Mouse (Mus musculus): ENCODE results near the gene Aldh5a1.
"Not testable (repeated sequence)": the region's sequence is repeated elsewhere in the genome, so short reads cannot be mapped to it uniquely, and the experiment has no call there.

The Aldh5a1 gene

GRCm38 (mm10) chr13:24937108-24937838, at the start of gene Aldh5a1:
Aldh5a1 (minus strand) TSS chr13:24937661.
- peak in 1 of 2 experiments; percentile 80 for DNase-seq (ENCODE audit: low spot score in 2 of 2)

DNA sequence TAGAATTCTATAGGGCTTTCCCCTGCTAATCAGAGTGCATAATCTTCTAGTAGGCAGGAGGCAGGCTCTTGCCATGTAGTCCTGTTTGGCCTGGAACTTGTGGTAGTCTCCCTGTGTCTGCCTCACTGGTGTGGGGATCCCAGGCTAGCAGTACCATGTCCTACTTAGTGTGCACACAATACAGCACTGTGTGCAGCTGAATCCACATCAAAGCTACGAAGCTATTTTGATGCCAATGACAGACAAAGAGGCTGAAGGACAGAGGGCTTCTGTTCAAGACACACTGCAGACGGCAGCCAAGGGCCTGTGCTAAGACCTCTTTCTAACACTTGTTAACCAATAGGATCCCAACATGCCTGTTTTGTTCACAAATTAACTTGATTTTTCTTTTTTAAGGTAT, 48.0 kb upstream of the Aldh5a1 start:
- peak; percentile 48 to 56 for DNase-seq (ENCODE audit: low spot score in 2 of 2)

DNA sequence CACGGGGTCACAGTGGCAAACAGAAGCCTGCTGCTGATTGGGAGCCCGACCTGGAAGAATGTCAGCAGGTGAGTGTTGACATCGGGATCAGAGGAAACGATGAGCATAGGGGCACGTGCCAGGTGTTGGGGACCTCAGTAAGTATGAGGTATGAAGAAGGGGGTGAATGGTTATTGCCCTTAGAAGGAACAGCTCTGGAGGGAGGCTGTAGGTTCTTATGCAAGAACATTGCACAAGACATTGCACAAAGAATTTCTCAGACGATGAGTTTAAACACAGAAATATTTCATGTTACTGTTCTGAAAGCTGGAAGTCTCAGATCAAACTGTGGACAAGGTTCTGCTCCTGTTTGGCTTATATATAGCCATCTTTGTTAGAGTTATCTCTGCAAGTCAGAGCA, 43.6 kb upstream of the Aldh5a1 start:
- no peak for DNase-seq (ENCODE audit: low spot score in 2 of 2)

DNA sequence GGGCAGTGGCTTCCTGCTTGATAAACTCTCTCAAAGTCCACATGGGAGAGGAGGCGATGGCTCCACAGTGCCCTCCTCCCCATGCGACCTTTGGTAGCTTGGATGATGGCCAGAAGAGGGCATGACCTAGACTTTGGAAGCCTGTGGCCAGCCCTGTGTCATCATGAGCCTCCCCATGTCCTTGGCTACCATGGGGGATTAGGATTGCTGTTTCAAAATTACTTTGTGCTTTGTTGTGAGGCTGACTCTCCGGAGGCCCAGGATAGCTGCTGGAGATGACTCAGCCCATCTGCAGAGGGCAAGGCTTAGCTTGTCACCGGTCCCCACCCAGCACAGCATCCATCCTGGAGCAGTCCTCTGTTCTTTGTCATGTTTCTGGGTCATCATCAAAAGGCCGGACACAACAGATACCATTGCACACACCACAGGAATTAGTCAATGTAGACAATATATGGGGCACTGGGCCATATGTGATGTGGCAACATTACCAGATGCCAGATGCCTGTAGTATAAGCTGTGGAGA, 40.4 kb upstream of the Aldh5a1 start:
- no peak for DNase-seq (ENCODE audit: low spot score in 2 of 2)

- peak in 1 of 2 experiments; percentile 22 for DNase-seq (ENCODE audit: low spot score in 2 of 2)
These were observed 38.9 kb upstream of the Aldh5a1 start for GRCm38 (mm10) chr13:24976384-24976783.

- DNase-seq (ENCODE audit: low spot score in 2 of 2), result not testable (repeated sequence)
These were observed 34.3 kb upstream of the Aldh5a1 start for GRCm38 (mm10) chr13:24971776-24972175.

- DNase-seq (ENCODE audit: low spot score in 2 of 2), result no peak
These were observed 28.4 kb upstream of the Aldh5a1 start for GRCm38 (mm10) chr13:24965846-24966201.

- no peak for DNase-seq (ENCODE audit: low spot score in 2 of 2)
These were observed 27.8 kb upstream of the Aldh5a1 start for GRCm38 (mm10) chr13:24965130-24965845.

DNA sequence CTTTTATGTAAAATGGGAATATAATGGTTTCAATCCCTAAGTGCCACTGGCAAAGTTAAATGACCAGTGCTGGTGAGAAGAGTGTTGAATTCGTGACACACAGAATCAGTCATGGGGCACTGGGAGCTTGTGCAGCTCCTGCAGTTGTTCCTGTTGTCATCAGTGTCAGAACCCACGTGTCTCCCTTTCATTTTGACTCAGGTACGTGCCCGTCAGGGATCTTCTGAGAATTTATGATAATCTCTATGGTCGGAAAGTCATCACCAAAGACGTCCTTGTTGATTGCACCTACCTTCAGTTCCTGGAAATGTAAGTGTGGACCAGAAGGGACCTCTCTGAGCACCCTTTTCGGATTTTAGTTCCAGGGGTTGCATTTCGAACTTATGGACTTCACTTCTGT, 24.7 kb upstream of the Aldh5a1 start:
- DNase-seq (ENCODE audit: low spot score in 2 of 2), result no peak

- DNase-seq (ENCODE audit: low spot score in 2 of 2), result no peak
These were observed 22.6 kb upstream of the Aldh5a1 start for GRCm38 (mm10) chr13:24960084-24960483.

GRCm38 (mm10) chr13:24958671-24959070, 21.2 kb upstream of the Aldh5a1 start:
- DNase-seq (ENCODE audit: low spot score in 2 of 2), result no peak

DNA sequence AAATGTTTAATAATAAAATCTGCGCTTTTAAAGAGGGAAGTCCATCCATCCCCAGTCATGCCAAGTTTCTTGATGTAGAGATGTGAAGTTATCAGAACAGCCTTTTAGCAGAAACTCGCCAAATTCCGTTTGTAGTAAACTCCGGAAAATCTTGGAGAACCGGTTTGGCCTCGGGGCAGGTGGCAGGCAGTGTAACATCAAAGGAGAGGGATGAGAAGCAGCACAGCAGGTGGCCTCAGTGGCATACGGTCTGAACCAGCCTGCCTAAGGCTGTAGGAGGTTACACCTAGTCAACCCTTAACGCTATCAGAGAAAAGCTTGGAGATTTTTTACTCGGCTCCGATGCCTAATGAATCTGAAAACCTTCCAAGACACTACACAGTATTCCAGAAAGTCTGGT, 18.0 kb upstream of the Aldh5a1 start:
- no peak for DNase-seq (ENCODE audit: low spot score in 2 of 2)

DNA sequence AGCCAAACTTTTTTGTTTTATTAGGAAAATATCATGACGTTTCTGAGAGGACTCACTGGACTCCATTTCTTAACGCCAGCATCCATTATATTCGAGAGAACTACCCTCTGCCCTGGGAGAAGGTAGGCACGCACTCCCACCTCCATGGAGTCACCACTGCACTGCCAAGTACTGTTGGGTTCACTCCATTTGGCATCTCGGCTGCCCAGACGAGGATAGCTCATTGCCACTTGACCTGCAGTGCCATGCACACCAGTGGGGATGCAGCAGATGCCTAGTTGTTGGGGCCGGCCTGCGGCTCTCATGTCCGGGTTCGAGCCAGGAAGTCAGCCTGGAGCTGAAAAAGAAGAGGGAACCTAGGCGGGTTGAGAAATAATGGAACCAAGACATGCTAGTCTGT, 17.6 kb upstream of the Aldh5a1 start:
- DNase-seq (ENCODE audit: low spot score in 2 of 2), result no peak

DNA sequence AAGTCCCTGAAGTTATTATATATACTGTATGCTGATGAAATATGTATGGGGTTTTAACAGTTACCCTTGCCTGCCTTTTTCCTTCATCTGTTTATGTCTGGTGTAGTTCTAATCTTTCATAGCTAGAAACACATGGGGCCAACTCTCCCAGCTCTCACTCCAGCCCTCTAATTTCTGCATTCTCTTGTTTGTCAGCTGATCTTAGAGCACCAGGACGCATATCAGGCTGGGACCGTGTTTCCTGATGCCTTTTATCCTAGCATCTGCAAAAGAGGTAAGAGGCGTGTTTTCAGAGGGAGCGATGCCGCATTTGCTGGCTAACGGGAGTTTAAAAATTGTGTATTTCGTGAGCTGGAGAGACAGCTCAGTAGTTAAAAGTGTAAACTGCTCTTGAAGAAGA, 15.2 kb upstream of the Aldh5a1 start:
- DNase-seq (ENCODE audit: low spot score in 2 of 2), result no peak

DNA sequence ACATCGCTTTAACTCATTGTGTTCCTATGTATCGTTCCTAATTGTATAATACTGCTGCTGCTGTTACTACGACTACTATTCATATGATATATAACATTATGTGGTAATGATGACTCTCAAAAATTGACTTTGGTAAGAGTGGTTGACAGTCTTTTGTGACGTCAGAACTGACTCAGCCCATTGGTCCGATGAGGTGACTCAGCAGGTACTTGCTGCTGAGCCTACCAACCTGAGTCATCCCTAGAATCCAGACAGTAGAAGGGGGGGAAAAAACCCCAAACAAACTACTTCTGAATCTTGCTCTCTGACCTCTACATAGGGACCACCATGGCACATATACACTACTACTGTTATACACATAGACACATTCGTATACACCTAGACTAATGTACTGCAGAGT, 11.4 kb upstream of the Aldh5a1 start:
- DNase-seq (ENCODE audit: low spot score in 2 of 2), result no peak

- no peak for DNase-seq (ENCODE audit: low spot score in 2 of 2)
These were observed 9.7 kb upstream of the Aldh5a1 start for GRCm38 (mm10) chr13:24947158-24947557.

DNA sequence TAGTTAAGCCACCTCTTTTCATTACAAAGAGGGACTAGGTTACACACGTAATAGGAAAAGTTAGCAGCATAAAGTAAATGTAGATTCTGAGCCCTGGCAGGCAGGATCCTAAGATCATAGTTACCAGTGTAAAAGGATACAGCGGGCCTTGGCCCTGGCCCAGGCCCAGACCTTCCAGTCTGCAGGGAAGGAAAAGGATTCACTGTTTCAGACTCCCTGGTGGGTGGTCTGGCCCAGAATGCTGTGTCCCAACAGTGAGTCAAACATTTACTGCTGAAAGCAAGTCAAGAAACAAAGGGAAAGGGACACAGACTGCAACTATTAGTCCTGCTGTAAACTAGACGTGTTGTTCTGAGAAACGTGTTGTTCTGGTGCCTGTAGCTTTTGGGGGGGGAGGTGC, 8.1 kb upstream of the Aldh5a1 start:
- DNase-seq (ENCODE audit: low spot score in 2 of 2), result no peak

DNA sequence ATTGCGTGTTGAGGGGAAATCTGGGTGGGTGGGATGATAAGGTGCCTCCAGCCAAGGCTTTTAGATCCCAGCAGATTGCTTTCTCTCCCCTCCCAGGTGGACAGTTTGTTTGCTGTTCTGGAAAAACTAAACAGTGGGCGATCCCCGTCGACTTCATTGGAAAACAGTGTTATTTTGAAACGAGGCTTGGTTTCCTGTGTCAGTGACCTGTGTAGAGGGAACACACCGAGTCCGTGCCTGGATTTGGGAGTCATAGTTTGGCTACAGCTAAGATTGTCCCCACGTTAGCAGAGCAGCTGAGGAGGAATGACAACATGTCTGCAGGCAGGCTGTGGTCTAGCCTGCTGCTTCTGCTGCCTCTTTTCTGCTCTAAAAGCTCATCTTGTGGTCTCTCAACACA, 5.8 kb upstream of the Aldh5a1 start:
- DNase-seq (ENCODE audit: low spot score in 2 of 2), result no peak

DNA sequence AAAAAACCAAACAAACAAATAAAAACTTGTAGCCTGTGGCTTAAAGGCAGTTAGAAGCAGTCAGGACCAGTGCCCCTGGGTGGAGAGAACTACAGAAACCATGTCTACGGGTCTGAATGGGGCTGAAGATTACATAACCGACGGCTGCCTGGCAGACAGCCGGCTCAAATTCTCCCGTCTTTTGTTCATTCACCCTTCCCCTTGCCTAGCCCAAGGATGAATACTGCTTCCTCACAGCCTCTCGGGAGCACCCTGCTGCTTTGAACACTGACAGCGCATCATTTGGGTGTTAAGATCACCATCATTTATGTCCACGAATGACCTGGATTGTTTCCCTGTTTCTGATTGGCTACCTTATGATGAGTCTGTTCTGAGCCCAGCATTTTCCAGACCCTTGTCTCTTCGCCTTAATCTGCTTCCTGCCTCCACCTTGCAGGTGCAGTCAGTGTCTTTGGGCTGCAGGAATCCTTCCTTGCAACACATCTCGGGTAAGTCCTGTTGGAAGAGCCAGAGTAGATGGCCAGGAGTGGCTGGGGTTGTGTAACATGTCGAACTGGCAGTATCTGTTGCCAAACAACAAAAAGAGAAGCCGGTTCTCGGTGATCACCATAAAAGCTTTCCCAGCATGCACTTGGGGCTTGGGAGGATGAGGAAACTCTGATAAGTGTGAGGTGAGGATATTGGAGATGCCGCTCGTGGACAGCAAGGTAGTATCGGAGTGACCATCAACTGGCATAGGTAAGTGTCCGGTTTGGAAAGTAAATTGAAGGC, 5.2 kb upstream of the Aldh5a1 start, which contains the start of gene Gpld1:
Gene Gpld1, plus strand, starts transcription at position 641 of the 771 bp plus-strand sequence.
- peak in 1 of 2 experiments; percentile 42 for DNase-seq (ENCODE audit: low spot score in 2 of 2)

DNA sequence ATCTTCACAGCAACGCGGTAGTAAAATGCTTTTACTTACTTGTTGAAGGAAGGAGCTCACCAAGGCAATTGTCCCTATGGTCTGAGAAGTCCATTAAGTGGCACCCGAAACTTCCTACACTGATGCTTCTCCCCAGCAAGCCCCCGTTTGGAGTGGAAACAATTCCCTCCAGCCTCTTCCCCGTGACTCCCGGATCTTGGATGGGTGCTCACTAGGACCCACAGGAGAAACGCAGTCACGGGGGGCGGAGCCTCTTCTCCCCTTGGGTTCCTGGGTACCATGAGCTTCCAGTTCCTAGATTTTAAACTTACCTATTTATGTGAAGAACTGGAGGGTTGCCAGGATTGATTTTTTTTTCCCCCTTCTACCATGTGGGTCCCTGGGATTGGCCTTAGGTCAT, 2.0 kb upstream of the Aldh5a1 start:
- DNase-seq (ENCODE audit: low spot score in 2 of 2), result no peak

- DNase-seq (ENCODE audit: low spot score in 2 of 2), result peak in 1 of 2 experiments; percentile 84
These were observed 1.2 kb upstream of the Aldh5a1 start for GRCm38 (mm10) chr13:24938683-24939082.

- no peak for DNase-seq (ENCODE audit: low spot score in 2 of 2)
These were observed 342 bp upstream of the Aldh5a1 start for GRCm38 (mm10) chr13:24937839-24938166.

- DNase-seq (ENCODE audit: low spot score in 2 of 2), result no peak
These were observed 721 bp downstream of the Aldh5a1 start for GRCm38 (mm10) chr13:24936772-24937107.

Data from left cerebral cortex, adult 9 months (tissue).